Mouse (Mus musculus) G1E (cell line): Measurements from ENCODE around the gene AI661453. TPM values are rescaled to one million over a fixed set of nuclear protein-coding genes. Genes with fewer than 3 reads are reported as not detected.

ENCODE experiments used
- ATAC-seq: 2 replicates; pipeline ENCODE4 v1.8.0; 2016; ENCODE audit warnings: mild to moderate bottlenecking; ENCODE audit not compliant: insufficient number of reproducible peaks, poor library complexity, low FRiP score, severe bottlenecking; ENCODE audit errors: extremely low read depth
- DNase-seq: peaks from one replicate; pipeline ENCODE4 v3.0.0; 2012; ENCODE audit warnings: low spot score
- H3K27me3 ChIP-seq: 2 replicates; pipeline ENCODE4 v1.6.1; 2012; ENCODE audit warnings: mild to moderate bottlenecking, low read length, inconsistent platforms; ENCODE audit not compliant: insufficient read depth
- H3K36me3 ChIP-seq: replicated peaks from 2 replicates; pipeline ENCODE3; 2012; ENCODE audit warnings: mild to moderate bottlenecking, inconsistent platforms
- H3K4me1 ChIP-seq: 2 replicates; pipeline ENCODE4 v1.6.1; 2012; ENCODE audit warnings: low read depth, low read length, inconsistent platforms, mixed read lengths; ENCODE audit not compliant: insufficient read depth
- H3K4me3 ChIP-seq: 2 replicates; pipeline ENCODE4 v1.5.1; 2012; ENCODE audit warnings: low read depth, mild to moderate bottlenecking, inconsistent platforms, low read length, moderate library complexity, mixed read lengths
- H3K9me3 ChIP-seq: replicated peaks from 2 replicates; pipeline ENCODE4 v1.6.1; 2012; ENCODE audit warnings: inconsistent platforms
- CTCF ChIP-seq: IDR thresholded peaks from 2 replicates; pipeline ENCODE4 v1.5.1; 2012; ENCODE audit warnings: low read depth, low read length, inconsistent platforms, mixed read lengths
- GATA1 ChIP-seq: IDR thresholded peaks from 2 replicates; pipeline ENCODE4 v1.6.1; 2012; ENCODE audit warnings: borderline replicate concordance, low read length, inconsistent platforms, mixed read lengths
- GATA2 ChIP-seq: IDR thresholded peaks from 2 replicates; pipeline ENCODE4 v1.6.1; 2012; ENCODE audit warnings: low read depth, low read length, inconsistent platforms, borderline replicate concordance
- POLR2AphosphoS5 ChIP-seq: IDR thresholded peaks from 2 replicates; pipeline ENCODE4 v1.6.1; 2012; ENCODE audit warnings: low read depth, low read length, inconsistent platforms; ENCODE audit not compliant: insufficient replicate concordance
- TAL1 ChIP-seq: conservative IDR thresholded peaks from 2 replicates; pipeline ENCODE4 v1.6.1; 2012; ENCODE audit warnings: low read depth, low read length, inconsistent platforms, mixed read lengths
- polyA plus RNA-seq: library from polyadenylated mRNA; stranded (reverse); fragments of >175 nt; gene quantifications from 2 replicates; pipeline ENCODE4 v1.2.3, GENCODE M21; 2012
- total RNA-seq, 2 experiments: library from RNA; stranded (forward) in 1 of 2; stranded (reverse) in 1 of 2; fragments of 200-1000 nt in 1 of 2; fragments of >200 nt in 1 of 2; fragmentation: Nextera tagmentation in 1 of 2; gene quantifications; 2 replicates each; pipeline ENCODE4 v1.2.3; 2014 to 2017

The AI661453 gene
- total and polyA plus RNA-seq, 3 experiments, result under 0.01 to 0.03 TPM; not detected in 1

- no peaks in the 10 kb centered on the region for H3K36me3 ChIP-seq
- no peak overlapping the region for H3K4me3 ChIP-seq
- ATAC-seq (no peak), DNase-seq (no peak)
- no peaks in the 10 kb centered on the region for H3K9me3 ChIP-seq
- H3K4me1 ChIP-seq, result no peaks in the 10 kb centered on the region
- TF ChIP-seq GATA2 (no peak), GATA1 (no peak), CTCF (no peak), POLR2AphosphoS5 (no peak), TAL1 (no peak)
- H3K27me3 ChIP-seq, result peaks cover 56% of the 10 kb centered on the region
Observed at GRCm38 (mm10) chr17:47439396-47440028, 3.1 kb downstream of the AI661453 start.

- H3K4me1 ChIP-seq, result no peaks in the 10 kb centered on the region
- H3K4me3 ChIP-seq, result no peak overlapping the region
- no peak for TF ChIP-seq TAL1
- no peak for TF ChIP-seq GATA1
- TF ChIP-seq GATA2, result no peak
- no peak for TF ChIP-seq POLR2AphosphoS5
- TF ChIP-seq CTCF, result no peak
- H3K27me3 ChIP-seq, result peaks cover 61% of the 10 kb centered on the region
- DNase-seq (no peak), ATAC-seq (no peak)
- H3K36me3 ChIP-seq, result no peaks in the 10 kb centered on the region
- no peaks in the 10 kb centered on the region for H3K9me3 ChIP-seq
Observed at GRCm38 (mm10) chr17:47440359-47440890, 4.0 kb downstream of the AI661453 start.

GRCm38 (mm10) chr17:47441296-47442051 lies 5.1 kb downstream of the AI661453 start:
- no peaks in the 10 kb centered on the region for H3K9me3 ChIP-seq
- ATAC-seq (no peak), DNase-seq (no peak)
- H3K4me1 ChIP-seq, result no peaks in the 10 kb centered on the region
- H3K36me3 ChIP-seq, result no peaks in the 10 kb centered on the region
- H3K27me3 ChIP-seq, result peaks cover 64% of the 10 kb centered on the region
- H3K4me3 ChIP-seq, result no peak overlapping the region
- TF ChIP-seq TAL1 (no peak), GATA1 (no peak)

- Histone ChIP-seq H3K4me1 (no peaks in the 10 kb centered on the region), H3K9me3 (no peaks in the 10 kb centered on the region), H3K4me3 (no peak overlapping the region), H3K36me3 (no peaks in the 10 kb centered on the region), H3K27me3 (peaks cover 59% of the 10 kb centered on the region)
- TF ChIP-seq GATA1 (no peak), CTCF (no peak), POLR2AphosphoS5 (no peak), TAL1 (no peak)
- ATAC-seq, result no peak
- no peak for DNase-seq
Observed at GRCm38 (mm10) chr17:47442271-47442670, 5.9 kb downstream of the AI661453 start.

GRCm38 (mm10) chr17:47444113-47444512 lies 7.7 kb downstream of the AI661453 start:
- H3K9me3 ChIP-seq, result no peaks in the 10 kb centered on the region
- no peaks in the 10 kb centered on the region for H3K36me3 ChIP-seq
- peaks cover 1% of the 10 kb centered on the region; the same call in 1 of the 2 replicates for H3K4me1 ChIP-seq
- TF ChIP-seq GATA2 (no peak), TAL1 (no peak), GATA1 (no peak), CTCF (no peak), POLR2AphosphoS5 (no peak)
- H3K27me3 ChIP-seq, result peaks cover 46% of the 10 kb centered on the region
- no peak for ATAC-seq
- H3K4me3 ChIP-seq, result no peak overlapping the region
- no peak for DNase-seq

GRCm38 (mm10) chr17:47445518-47445917 lies 9.1 kb downstream of the AI661453 start:
- peaks cover 40% of the 10 kb centered on the region for H3K27me3 ChIP-seq
- ATAC-seq (no peak), DNase-seq (no peak)
- peaks cover 7% of the 10 kb centered on the region; the same call in 1 of the 2 replicates for H3K4me1 ChIP-seq
- H3K4me3 ChIP-seq, result no peak overlapping the region
- no peaks in the 10 kb centered on the region for H3K36me3 ChIP-seq
- no peak for TF ChIP-seq TAL1
- TF ChIP-seq CTCF, result no peak
- TF ChIP-seq POLR2AphosphoS5, result no peak
- TF ChIP-seq GATA2, result no peak
- no peak for TF ChIP-seq GATA1
- H3K9me3 ChIP-seq, result no peaks in the 10 kb centered on the region
